Mouse (Mus musculus): ENCODE data around the gene Trim38. TPM values are rescaled to one million over a fixed set of nuclear protein-coding genes. Genes with fewer than 3 reads are reported as not detected.

Trim38 gene
- total RNA-seq, 4 experiments from 2014 or later, result not detected

DNA sequence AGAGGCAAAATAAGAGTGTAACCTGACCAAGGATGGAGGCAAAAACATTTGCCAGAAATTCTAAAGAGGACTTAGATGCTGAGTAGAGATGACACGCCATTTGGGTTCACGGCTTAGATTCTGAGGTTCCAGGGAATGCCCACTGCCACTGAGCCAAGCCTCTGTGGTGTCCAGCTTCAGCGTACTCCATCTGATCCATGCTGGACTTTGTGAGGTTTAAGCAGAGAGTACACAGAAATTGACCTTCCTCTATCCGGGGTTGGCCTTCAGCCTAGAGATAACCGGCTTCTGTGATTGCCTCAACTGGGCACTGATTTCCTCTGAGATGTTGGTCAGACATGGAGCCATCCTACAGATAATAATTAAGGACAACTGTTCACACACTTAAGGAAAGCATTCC lies 66.9 kb downstream of the Trim38 start:
- DNase-seq (ENCODE audit: low spot score), result no peak

DNA sequence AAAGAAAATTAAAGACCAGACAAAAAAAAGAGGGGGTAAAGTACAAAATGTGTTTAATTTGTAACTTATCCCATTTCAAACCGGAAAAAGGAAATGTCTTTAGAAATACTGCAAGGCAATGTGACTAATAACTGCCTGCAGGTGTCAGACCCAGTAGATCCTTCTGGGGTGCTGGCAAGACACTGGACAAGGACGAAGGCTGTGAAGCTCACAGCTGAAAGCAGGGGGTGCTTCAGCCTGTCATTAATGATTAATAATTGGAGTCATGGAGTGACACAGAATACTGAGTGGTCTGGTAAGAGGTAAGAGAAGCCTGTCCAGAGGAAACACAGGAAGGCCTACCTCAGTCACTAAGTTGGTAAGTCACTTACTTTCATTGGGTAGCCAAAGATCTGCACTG lies 69.6 kb downstream of the Trim38 start, which contains the start of gene Slc17a3:
Gene Slc17a3, plus strand, starts transcription at position 127 of the 400 bp plus-strand sequence.
- DNase-seq (ENCODE audit: low spot score), result no peak

Small RNAs within 50 kb of the gene (microRNA-seq; reads per million reads assigned to microRNA genes)
- gene Gm44314 (not detected), gene Gm44484 (not detected)

Other genes with a start within 250 kb of the Trim38 start
- gene Hist1h4h, start 238.9 kb upstream of the Trim38 start, total RNA-seq (2022), result 100 to 1,000 TPM; 231 to 254 (median 246) TPM
- 10 to 100 TPM in 1 of 4 experiments, 1 to 10 TPM in 3; 2.4 to 17.9 (median 5.5) TPM for gene Hist1h2af, start 236.0 kb upstream of the Trim38 start, total RNA-seq (2022)
- gene Hist1h3g, start 234.5 kb upstream of the Trim38 start, total RNA-seq (2022), result 1 to 10 TPM; 3.4 to 5.0 (median 3.8) TPM
- gene Hist1h2bh, start 226.5 kb upstream of the Trim38 start, total RNA-seq (2022), result 1 to 10 TPM in 2 of 4 experiments, under 1 TPM in 2; 0.91 to 1.3 (median 1.1) TPM
- gene Hist1h3f, start 225.9 kb upstream of the Trim38 start, total RNA-seq (2022), result 1 to 10 TPM; 4.6 to 6.3 (median 5.7) TPM
- 10 to 100 TPM; 18.8 to 31.0 (median 26.5) TPM for gene Hist1h4f, start 218.3 kb upstream of the Trim38 start, total RNA-seq (2022)
- 1 to 10 TPM; 1.2 to 1.5 (median 1.4) TPM for gene Hist1h1d, start 216.7 kb upstream of the Trim38 start, total RNA-seq (2022)
- gene Hist1h3e, start 207.5 kb upstream of the Trim38 start, total RNA-seq (2022), result 10 to 100 TPM; 13.1 to 17.7 (median 13.5) TPM
- 1 to 10 TPM in 3 of 4 experiments, not detected in 1; 1.4 to 4.9 (median 1.6) TPM for gene Hist1h2ae, start 198.7 kb upstream of the Trim38 start, total RNA-seq (2022)
- 10 to 100 TPM; 18.1 to 34.4 (median 24.0) TPM for gene Hist1h2bg, start 198.5 kb upstream of the Trim38 start, total RNA-seq (2022)
- gene Hist1h2bf, start 195.7 kb upstream of the Trim38 start, total RNA-seq (2022), result 10 to 100 TPM in 2 of 4 experiments, 1 to 10 TPM in 2; 5.9 to 13.7 (median 10.7) TPM
- gene Hist1h2ad, start 195.5 kb upstream of the Trim38 start, total RNA-seq (2022), result 1 to 10 TPM; 1.8 to 4.3 (median 2.7) TPM
- 1 to 10 TPM; 1.1 to 4.0 (median 2.0) TPM for gene Hist1h3d, start 194.2 kb upstream of the Trim38 start, total RNA-seq (2022)
- 10 to 100 TPM; 42.4 to 50.0 (median 46.1) TPM for gene Hist1h4d, start 188.3 kb upstream of the Trim38 start, total RNA-seq (2022)
- gene Hist1h2be, start 148.8 kb upstream of the Trim38 start, total RNA-seq (2022), result 10 to 100 TPM; 11.6 to 13.8 (median 12.6) TPM
- gene Hist1h1e, start 147.4 kb upstream of the Trim38 start, total RNA-seq (2022), result 10 to 100 TPM; 27.4 to 44.8 (median 35.5) TPM
- 1 to 10 TPM; 1.1 to 1.6 (median 1.3) TPM for gene Hist1h2ac, start 86.0 kb upstream of the Trim38 start, total RNA-seq (2022)
- 10 to 100 TPM; 74.6 to 82.2 (median 76.6) TPM for gene Hist1h2bc, start 85.7 kb upstream of the Trim38 start, total RNA-seq (2022)
- gene Hist1h1t, start 74.1 kb upstream of the Trim38 start, total RNA-seq (2022), result under 1 TPM in 1 of 4 experiments, not detected in 3; 0.30 TPM
- gene Hist1h4c, start 71.5 kb upstream of the Trim38 start, total RNA-seq (2022), result 10 to 100 TPM; 37.9 to 55.9 (median 45.3) TPM
- gene Hfe, start 59.1 kb upstream of the Trim38 start, total RNA-seq (2022), result 10 to 100 TPM; 58.1 to 66.0 (median 61.5) TPM
- 100 to 1,000 TPM; 145 to 209 (median 187) TPM for gene Hist1h1c, start 31.1 kb upstream of the Trim38 start, total RNA-seq (2022)
- gene Hist1h3c, start 24.3 kb upstream of the Trim38 start, total RNA-seq (2022), result 1 to 10 TPM in 2 of 4 experiments, under 1 TPM in 1, not detected in 1; 0.82 to 5.6 (median 2.3) TPM
- 1 to 10 TPM; 2.6 to 6.9 (median 4.0) TPM for gene Hist1h2bb, start 23.2 kb upstream of the Trim38 start, total RNA-seq (2022)
- gene Hist1h2ab, start 18.8 kb upstream of the Trim38 start, total RNA-seq (2022), result 1 to 10 TPM in 3 of 4 experiments, not detected in 1; 2.4 to 8.4 (median 4.0) TPM
- gene Hist1h3b, start 17.6 kb upstream of the Trim38 start, total RNA-seq (2022), result 10 to 100 TPM in 1 of 4 experiments, 1 to 10 TPM in 3; 2.4 to 16.9 (median 4.5) TPM
- 1 to 10 TPM; 5.4 to 9.6 (median 6.8) TPM for gene Hist1h4b, start 12.9 kb upstream of the Trim38 start, total RNA-seq (2022)
- 10 to 100 TPM in 1 of 4 experiments, 1 to 10 TPM in 3; 4.1 to 10.2 (median 5.4) TPM for gene Hist1h4a, start 8.7 kb upstream of the Trim38 start, total RNA-seq (2022)
- 1 to 10 TPM; 1.8 to 10.0 (median 6.6) TPM for gene Hist1h3a, start 7.5 kb upstream of the Trim38 start, total RNA-seq (2022)
- gene Hist1h1a, start 6.2 kb upstream of the Trim38 start, total RNA-seq (2022), result 1 to 10 TPM; 3.3 to 5.0 (median 4.0) TPM
- not detected for gene Slc17a2, start 37.1 kb downstream of the Trim38 start, total RNA-seq (2022)
- not detected for gene Slc17a3, start 69.5 kb downstream of the Trim38 start, total RNA-seq (2022)
- gene Slc17a1, start 97.8 kb downstream of the Trim38 start, total RNA-seq (2022), result not detected
- gene Slc17a4, start 145.1 kb downstream of the Trim38 start, total RNA-seq (2022), result not detected
- gene Hist1h2ba, start 164.2 kb downstream of the Trim38 start, total RNA-seq (2022), result not detected
- gene Hist1h2aa, start 164.5 kb downstream of the Trim38 start, total RNA-seq (2022), result not detected
- not detected for gene Scgn, start 221.3 kb downstream of the Trim38 start, total RNA-seq (2022)

Measured in heart, adult 8-10 months (tissue).